Mouse (Mus musculus): ENCODE measurements at regions not wholly inside any gene's neighbourhood (a gene's known extent, or its start where the extent isn't known, plus 50 kb on each side); places are given as distances from the start of the nearest gene placed in this dataset.
"Not testable (repeated sequence)": the region's sequence is repeated elsewhere in the genome, so short reads cannot be mapped to it uniquely, and the experiment has no call there.

GRCm38 (mm10) chr19:27091603-27092002 lies 124.7 kb upstream of the Vldlr start:
- Histone ChIP-seq H3K4me1 (no peaks in the 10 kb centered on the region), H3K4me3 (no peak overlapping the region), H3K27me3 (no peaks in the 10 kb centered on the region), H3K9me3 (no peaks in the 10 kb centered on the region), H3K36me3 (no peaks in the 10 kb centered on the region), H3K27ac (no peak overlapping the region), H3K4me2 (replicated peaks) (no peak overlapping the region), H3K9ac (no peak overlapping the region)
- WGBS, result 93% methylated on average over 2 of the region's 2 CpGs
- no peak for ATAC-seq (ENCODE audit: insufficient number of reproducible peaks, insufficient read depth, low FRiP score, low TSS enrichment)

- Histone ChIP-seq H3K9me3 (no peaks in the 10 kb centered on the region), H3K4me3 (no peak overlapping the region), H3K27ac (no peak overlapping the region), H3K9ac (no peak overlapping the region), H3K4me2 (replicated peaks) (no peak overlapping the region), H3K27me3 (no peaks in the 10 kb centered on the region), H3K36me3 (no peaks in the 10 kb centered on the region), H3K4me1 (no peaks in the 10 kb centered on the region)
- no peak for ATAC-seq (ENCODE audit: insufficient number of reproducible peaks, insufficient read depth, low FRiP score, low TSS enrichment)
- WGBS, result 78% methylated on average over 13 of the region's 13 CpGs
These were observed 121.4 kb upstream of the Vldlr start for GRCm38 (mm10) chr19:27094777-27095478.

- WGBS, result 78% methylated on average over 1 of the region's 1 CpGs
These were observed 116.4 kb upstream of the Vldlr start for GRCm38 (mm10) chr19:27099921-27100320.

GRCm38 (mm10) chr19:27110437-27110836 lies 105.8 kb upstream of the Vldlr start:
- no peaks in the 10 kb centered on the region for H3K36me3 ChIP-seq
- H3K9me3 ChIP-seq, result no peaks in the 10 kb centered on the region
- H3K27me3 ChIP-seq, result no peaks in the 10 kb centered on the region
- ATAC-seq (ENCODE audit: insufficient number of reproducible peaks, insufficient read depth, low FRiP score, low TSS enrichment), result no peak
- WGBS, result 72% methylated on average over 2 of the region's 2 CpGs
- H3K4me2 ChIP-seq (replicated peaks), result no peak overlapping the region
- H3K27ac ChIP-seq, result no peak overlapping the region
- H3K9ac ChIP-seq, result no peak overlapping the region
- 0 out of 2 replicates have a peak, but pooled peaks cover 4% of the 10 kb centered on the region for H3K4me1 ChIP-seq
- H3K4me3 ChIP-seq, result no peak overlapping the region

More at GRCm38 (mm10) chr19:27099921-27100320, 116.4 kb upstream of the Vldlr start:
- Histone ChIP-seq H3K4me1 (no peaks in the 10 kb centered on the region), H3K27ac (no peak overlapping the region), H3K27me3 (no peaks in the 10 kb centered on the region), H3K36me3 (no peaks in the 10 kb centered on the region), H3K9me3 (no peaks in the 10 kb centered on the region), H3K4me3 (no peak overlapping the region), H3K9ac (no peak overlapping the region), H3K4me2 (replicated peaks) (no peak overlapping the region)
- ATAC-seq (ENCODE audit: insufficient number of reproducible peaks, insufficient read depth, low FRiP score, low TSS enrichment), result no peak

- no peak overlapping the region for H3K4me3 ChIP-seq
- H3K4me2 ChIP-seq (replicated peaks), result no peak overlapping the region
- H3K36me3 ChIP-seq, result no peaks in the 10 kb centered on the region
- no peaks in the 10 kb centered on the region for H3K4me1 ChIP-seq
- WGBS, result 65% methylated on average over 5 of the region's 5 CpGs
- no peak overlapping the region for H3K27ac ChIP-seq
- H3K9ac ChIP-seq, result no peak overlapping the region
- no peaks in the 10 kb centered on the region for H3K27me3 ChIP-seq
- H3K9me3 ChIP-seq, result no peaks in the 10 kb centered on the region
- no peak for ATAC-seq (ENCODE audit: insufficient number of reproducible peaks, insufficient read depth, low FRiP score, low TSS enrichment)
These were observed 95.4 kb upstream of the Vldlr start for GRCm38 (mm10) chr19:27120876-27121275.

- no peaks in the 10 kb centered on the region for H3K36me3 ChIP-seq
- H3K27ac ChIP-seq, result no peak overlapping the region
- ATAC-seq (ENCODE audit: insufficient number of reproducible peaks, insufficient read depth, low FRiP score, low TSS enrichment), result no peak
- WGBS, result 84% methylated on average over 5 of the region's 5 CpGs
- no peak overlapping the region for H3K4me2 ChIP-seq (replicated peaks)
- H3K27me3 ChIP-seq, result no peaks in the 10 kb centered on the region
- H3K9me3 ChIP-seq, result no peaks in the 10 kb centered on the region
- no peak overlapping the region for H3K4me3 ChIP-seq
- no peaks in the 10 kb centered on the region for H3K4me1 ChIP-seq
- no peak overlapping the region for H3K9ac ChIP-seq
These were observed 93.9 kb upstream of the Vldlr start for GRCm38 (mm10) chr19:27122348-27122747.

- H3K27me3 ChIP-seq, result no peaks in the 10 kb centered on the region
- ATAC-seq (ENCODE audit: insufficient number of reproducible peaks, insufficient read depth, low FRiP score, low TSS enrichment), result no peak
- no peaks in the 10 kb centered on the region for H3K36me3 ChIP-seq
- no peak overlapping the region for H3K4me2 ChIP-seq (replicated peaks)
- no peaks in the 10 kb centered on the region for H3K4me1 ChIP-seq
- no peaks in the 10 kb centered on the region for H3K9me3 ChIP-seq
- H3K27ac ChIP-seq, result no peak overlapping the region
- H3K4me3 ChIP-seq, result no peak overlapping the region
- H3K9ac ChIP-seq, result no peak overlapping the region
- 87% methylated on average over 8 of the region's 8 CpGs for WGBS
These were observed 93.0 kb upstream of the Vldlr start for GRCm38 (mm10) chr19:27123334-27123733.

- no peak overlapping the region for H3K9ac ChIP-seq
- no peaks in the 10 kb centered on the region for H3K9me3 ChIP-seq
- no peak overlapping the region for H3K4me2 ChIP-seq (replicated peaks)
- ATAC-seq (ENCODE audit: insufficient number of reproducible peaks, insufficient read depth, low FRiP score, low TSS enrichment), result no peak
- 64% methylated on average over 11 of the region's 11 CpGs for WGBS
- no peak overlapping the region for H3K27ac ChIP-seq
- no peaks in the 10 kb centered on the region for H3K27me3 ChIP-seq
- no peaks in the 10 kb centered on the region for H3K36me3 ChIP-seq
- H3K4me3 ChIP-seq, result no peak overlapping the region
- no peaks in the 10 kb centered on the region for H3K4me1 ChIP-seq
These were observed 92.3 kb upstream of the Vldlr start for GRCm38 (mm10) chr19:27123806-27124469.

- 91% methylated on average over 4 of the region's 4 CpGs for WGBS
- not testable (repeated sequence) for H3K27me3 ChIP-seq; H3K36me3 ChIP-seq; H3K4me3 ChIP-seq; H3K9me3 ChIP-seq; H3K27ac ChIP-seq; H3K4me1 ChIP-seq; H3K4me2 ChIP-seq (replicated peaks); H3K9ac ChIP-seq; ATAC-seq (ENCODE audit: insufficient number of reproducible peaks, insufficient read depth, low FRiP score, low TSS enrichment)
These were observed 87.8 kb upstream of the Vldlr start for GRCm38 (mm10) chr19:27128501-27128900.

GRCm38 (mm10) chr19:27134360-27134759 lies 81.9 kb upstream of the Vldlr start:
- 86% methylated on average over 5 of the region's 5 CpGs for WGBS
- H3K27me3 ChIP-seq, result no peaks in the 10 kb centered on the region
- H3K36me3 ChIP-seq, result no peaks in the 10 kb centered on the region
- no peak overlapping the region for H3K9ac ChIP-seq
- no peak for ATAC-seq (ENCODE audit: insufficient number of reproducible peaks, insufficient read depth, low FRiP score, low TSS enrichment)
- H3K27ac ChIP-seq, result no peak overlapping the region
- no peaks in the 10 kb centered on the region for H3K4me1 ChIP-seq
- no peak overlapping the region for H3K4me2 ChIP-seq (replicated peaks)
- no peak overlapping the region for H3K4me3 ChIP-seq
- H3K9me3 ChIP-seq, result no peaks in the 10 kb centered on the region

- no peaks in the 10 kb centered on the region for H3K27me3 ChIP-seq
- WGBS, result 77% methylated on average over 3 of the region's 3 CpGs
These were observed 75.4 kb upstream of the Vldlr start for GRCm38 (mm10) chr19:27140892-27141291.

GRCm38 (mm10) chr19:27142181-27142580 lies 74.1 kb upstream of the Vldlr start:
- Histone ChIP-seq H3K9me3 (no peaks in the 10 kb centered on the region), H3K4me2 (replicated peaks) (no peak overlapping the region), H3K9ac (no peak overlapping the region), H3K4me1 (no peaks in the 10 kb centered on the region), H3K27ac (no peak overlapping the region), H3K27me3 (no peaks in the 10 kb centered on the region), H3K36me3 (no peaks in the 10 kb centered on the region), H3K4me3 (no peak overlapping the region)
- 85% methylated on average over 4 of the region's 4 CpGs for WGBS
- ATAC-seq (ENCODE audit: insufficient number of reproducible peaks, insufficient read depth, low FRiP score, low TSS enrichment), result no peak

More at GRCm38 (mm10) chr19:27140892-27141291, 75.4 kb upstream of the Vldlr start:
- Histone ChIP-seq H3K9ac (no peak overlapping the region), H3K36me3 (no peaks in the 10 kb centered on the region), H3K4me1 (no peaks in the 10 kb centered on the region), H3K9me3 (no peaks in the 10 kb centered on the region), H3K27ac (no peak overlapping the region), H3K4me2 (replicated peaks) (no peak overlapping the region), H3K4me3 (no peak overlapping the region)
- ATAC-seq (ENCODE audit: insufficient number of reproducible peaks, insufficient read depth, low FRiP score, low TSS enrichment), result no peak
